Mouse (Mus musculus): Measurements from ENCODE around the gene Fam43a.

Gene Fam43a

DNA sequence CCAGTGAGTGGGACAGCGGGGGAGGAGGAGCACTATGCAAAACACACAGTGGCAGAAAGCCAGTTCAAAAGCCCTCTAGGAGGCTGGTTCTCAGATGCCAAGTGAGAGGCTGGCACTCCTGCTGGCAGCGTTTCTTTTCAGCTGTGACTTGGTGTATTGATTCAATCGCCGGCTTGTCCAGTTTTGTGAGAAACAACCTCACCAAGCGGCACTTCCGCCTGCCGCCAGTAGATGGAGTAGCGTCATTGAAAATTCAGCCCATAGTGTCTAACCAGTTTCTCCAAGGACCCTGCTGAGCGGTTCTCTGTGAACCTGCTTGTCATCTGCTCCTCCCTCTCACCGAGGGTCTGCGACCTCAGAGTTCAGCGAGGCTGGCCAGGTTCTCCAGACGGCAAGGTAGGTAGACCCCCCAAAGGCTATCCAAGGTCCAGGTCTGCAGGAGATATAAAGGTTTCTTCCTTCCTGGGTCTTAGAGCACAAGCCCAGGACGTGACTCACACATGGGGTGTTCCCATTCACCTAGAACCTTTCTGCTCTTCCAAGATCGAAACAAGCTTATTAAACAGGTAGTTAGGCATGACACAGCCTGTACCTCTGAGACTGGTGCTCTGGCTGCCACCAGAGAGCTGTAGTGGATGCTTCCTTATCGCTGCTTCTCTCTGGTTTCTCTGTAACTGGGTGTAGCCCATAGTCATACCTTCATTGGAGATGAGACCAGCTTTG is 2.4 kb upstream of the Fam43a start:
- DNase-seq, result peak; percentile 95

DNA sequence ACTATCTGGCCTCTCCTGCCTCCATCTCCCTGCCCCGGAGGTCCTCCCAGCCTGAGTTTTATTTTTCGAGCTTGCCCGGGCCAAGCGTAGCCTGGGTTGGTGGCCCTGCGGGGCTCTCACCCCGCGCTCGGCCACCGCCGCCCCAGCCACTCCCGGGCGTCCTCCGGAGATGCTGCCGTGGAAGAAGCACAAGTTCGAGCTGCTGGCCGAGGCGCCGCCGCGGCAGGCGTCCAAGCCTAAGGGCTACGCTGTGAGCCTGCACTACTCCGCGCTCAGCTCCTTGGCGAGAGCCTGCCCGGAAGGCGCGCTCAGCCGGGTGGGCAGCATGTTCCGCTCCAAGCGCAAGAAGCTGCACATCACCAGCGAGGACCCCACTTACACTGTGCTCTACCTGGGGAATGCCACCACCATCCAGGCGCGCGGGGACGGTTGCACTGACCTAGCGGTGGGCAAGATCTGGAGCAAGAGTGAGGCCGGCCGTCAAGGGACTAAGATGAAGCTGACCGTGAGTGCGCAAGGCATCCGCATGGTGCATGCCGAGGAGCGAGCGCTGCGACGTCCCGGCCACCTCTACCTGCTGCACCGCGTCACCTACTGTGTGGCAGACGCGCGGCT is 1.0 kb downstream of the Fam43a start:
- peak; percentile 49 for DNase-seq

DNA sequence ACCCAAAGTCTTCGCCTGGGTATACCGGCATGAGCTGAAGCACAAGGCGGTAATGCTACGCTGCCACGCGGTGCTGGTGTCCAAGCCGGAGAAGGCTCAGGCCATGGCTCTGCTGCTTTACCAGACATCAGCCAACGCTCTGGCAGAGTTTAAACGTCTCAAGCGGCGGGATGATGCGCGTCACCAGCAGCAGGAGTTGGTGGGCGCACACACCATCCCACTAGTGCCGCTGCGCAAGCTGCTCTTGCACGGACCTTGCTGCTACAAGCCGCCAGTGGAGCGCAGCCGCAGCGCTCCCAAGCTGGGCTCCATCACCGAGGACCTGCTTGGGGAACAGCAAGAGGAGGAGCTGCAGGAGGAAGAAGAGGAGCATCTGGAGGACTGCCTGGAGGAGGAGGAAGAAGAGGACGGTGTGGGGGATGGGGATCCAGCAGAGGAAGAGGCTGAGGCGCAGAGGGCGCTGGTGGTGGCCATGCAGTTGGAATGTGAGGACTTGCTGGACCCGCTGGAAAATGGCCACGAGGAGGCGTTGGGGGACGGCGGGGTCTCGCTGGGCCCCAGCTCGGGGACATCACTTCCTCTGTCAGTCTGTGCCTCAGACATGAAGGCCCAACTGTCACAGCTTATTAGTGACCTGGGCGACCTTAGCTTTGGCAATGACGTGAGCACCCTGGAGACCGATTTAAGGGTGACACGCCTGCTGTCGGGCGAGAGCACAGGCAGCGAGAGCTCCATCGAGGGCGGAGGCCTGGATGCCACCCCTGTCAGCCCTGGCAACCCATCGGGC is 1.7 kb downstream of the Fam43a start:
- peak; percentile 59 for DNase-seq

- DNase-seq, result no peak
Measured at GRCm38 (mm10) chr16:30601946-30602345, 2.4 kb downstream of the Fam43a start.

- no peak for DNase-seq
Measured at GRCm38 (mm10) chr16:30602684-30603530, 3.4 kb downstream of the Fam43a start.

DNA sequence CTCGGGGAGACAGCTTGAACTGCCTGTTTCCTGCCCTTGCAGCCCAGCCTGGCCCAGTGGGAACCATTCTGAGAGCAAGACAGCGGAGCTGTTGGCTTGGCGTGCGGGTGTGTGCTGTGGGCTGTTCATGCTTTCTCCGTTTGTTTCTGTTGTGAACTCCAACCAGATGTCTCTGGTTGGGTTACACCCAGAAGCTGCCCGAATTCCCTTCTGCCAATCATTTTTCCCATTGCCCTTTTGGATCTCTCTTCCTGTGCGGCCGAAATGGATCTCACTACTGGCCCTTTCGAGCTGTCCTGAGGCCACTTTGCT is 4.0 kb downstream of the Fam43a start:
- DNase-seq, result no peak

DNA sequence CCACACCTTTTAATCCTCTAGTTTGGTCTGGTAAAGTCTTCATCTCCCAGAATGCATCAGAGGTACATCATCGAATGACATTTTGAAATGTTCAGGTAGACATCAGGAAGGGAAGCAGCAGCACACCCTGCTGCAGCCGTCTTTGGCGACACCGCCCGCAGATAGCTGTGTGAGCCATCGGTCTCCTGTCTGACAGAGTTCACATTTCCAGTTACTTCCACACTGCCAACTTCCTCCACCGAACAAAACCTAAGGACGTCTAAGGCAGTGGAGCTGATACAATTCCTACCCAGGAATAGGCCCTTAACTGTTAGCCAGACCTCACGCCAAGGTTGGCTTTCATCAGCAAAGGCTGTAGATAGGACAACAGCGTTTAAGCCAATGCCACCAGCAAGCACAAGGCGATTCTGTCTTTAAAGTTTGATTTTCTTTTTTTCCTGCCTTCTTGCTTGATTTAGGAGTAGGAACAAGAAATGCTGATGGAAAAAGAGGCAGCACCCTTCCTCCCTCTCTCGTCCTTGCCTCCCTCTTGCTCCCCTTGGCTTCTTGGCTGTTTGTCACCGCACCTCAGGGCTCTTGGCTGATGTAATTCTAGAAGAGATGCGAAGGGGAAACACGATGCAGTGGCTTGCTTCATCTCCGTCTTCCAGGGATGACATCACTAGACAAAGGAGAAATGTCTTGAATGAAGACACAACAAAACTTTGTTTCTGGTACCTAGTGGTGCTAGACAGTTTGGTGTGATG is 4.7 kb downstream of the Fam43a start:
- no peak for DNase-seq

- DNase-seq, result no peak
Measured at GRCm38 (mm10) chr16:30604807-30605137, 5.2 kb downstream of the Fam43a start.

DNA sequence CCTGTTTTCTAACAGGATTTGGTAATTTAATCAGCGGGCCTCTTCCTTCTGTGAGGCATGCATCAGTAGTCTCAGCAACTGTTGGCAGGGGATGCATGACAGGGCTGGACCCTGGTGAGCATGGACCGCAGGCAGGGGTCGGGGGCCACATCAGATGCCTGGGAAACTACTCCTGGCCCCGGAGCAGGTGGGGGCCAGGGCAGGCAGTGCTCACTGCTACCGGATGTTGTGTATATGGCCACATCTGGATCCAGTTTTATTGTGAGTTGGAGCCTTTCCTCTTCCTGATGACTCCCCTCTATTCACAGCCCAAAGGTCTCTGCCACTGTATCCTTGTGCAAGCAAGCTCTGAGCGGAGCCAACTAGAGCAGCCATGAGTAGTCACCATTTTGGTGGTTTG is 6.0 kb downstream of the Fam43a start:
- no peak for DNase-seq

- DNase-seq, result no peak
Measured at GRCm38 (mm10) chr16:30607868-30608267, 8.3 kb downstream of the Fam43a start.

DNA sequence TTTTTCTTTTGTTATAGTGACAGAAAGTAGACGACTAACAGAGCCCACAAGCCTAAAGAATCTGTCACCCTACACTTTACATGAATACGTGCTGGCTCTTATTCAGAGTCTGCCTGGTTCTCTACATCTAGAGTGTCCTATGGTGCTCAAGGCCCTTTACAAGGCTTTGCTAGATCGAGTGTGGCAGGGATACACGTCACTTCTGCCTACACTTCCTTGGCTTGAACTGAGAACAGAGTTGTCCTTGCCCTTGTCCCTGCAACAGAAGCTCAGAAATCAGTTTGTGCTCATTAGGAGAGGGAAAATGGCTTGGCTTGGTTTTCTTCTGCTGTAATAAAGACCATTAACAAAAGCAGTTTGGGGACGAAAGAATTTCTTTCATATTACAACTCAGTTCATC is 11.8 kb downstream of the Fam43a start:
- no peak for DNase-seq

GRCm38 (mm10) chr16:30613122-30613521 is 13.6 kb downstream of the Fam43a start:
- DNase-seq, result no peak

DNA sequence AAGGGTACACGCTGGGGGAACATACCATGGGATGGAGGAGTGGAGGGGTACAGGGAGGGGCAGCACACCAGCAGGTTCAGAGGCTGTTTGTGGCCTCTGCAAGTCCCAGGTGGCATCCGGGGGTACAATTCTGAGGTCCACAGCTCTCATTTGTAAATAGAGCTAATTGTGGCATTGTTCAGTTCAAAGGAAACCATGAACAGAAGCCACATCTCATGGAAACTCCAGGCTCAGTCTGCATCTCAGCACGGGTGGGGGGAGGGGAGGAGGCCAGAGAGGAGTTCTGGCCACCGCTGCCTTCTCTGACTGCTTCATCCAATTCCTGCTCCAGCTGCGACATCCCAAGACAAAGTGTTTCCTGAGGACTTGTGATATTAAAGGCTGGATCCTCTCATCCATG is 14.6 kb downstream of the Fam43a start:
- no peak for DNase-seq

DNA sequence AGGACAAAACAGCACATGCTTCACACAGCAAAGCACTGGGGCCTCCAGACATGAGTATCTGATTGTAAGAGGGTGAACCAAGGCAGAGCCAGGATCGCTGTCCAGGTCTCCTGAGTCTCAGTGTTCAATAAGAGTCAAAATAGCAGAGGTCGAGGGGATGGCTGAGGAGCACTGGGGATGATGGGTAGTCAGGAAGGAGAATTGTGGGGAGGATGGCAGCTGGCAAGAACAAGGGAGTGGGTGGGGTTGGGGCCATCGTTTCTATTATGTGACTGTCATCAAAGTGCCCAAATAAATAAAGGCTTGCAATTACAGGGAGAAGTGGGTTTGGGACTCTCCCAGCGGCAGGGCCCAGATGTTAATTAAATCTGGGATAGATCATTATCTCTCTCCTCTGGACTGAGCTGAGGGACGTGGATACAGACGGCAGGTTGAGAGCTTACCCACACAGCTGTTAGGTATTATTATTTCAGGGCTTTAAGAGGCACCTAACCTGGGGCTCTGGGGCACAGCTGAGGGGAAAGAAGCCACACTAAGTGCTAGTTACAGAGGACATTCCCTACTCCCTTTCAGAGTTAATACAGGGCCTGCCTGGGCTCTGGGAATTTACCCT is 15.3 kb downstream of the Fam43a start:
- no peak for DNase-seq

DNA sequence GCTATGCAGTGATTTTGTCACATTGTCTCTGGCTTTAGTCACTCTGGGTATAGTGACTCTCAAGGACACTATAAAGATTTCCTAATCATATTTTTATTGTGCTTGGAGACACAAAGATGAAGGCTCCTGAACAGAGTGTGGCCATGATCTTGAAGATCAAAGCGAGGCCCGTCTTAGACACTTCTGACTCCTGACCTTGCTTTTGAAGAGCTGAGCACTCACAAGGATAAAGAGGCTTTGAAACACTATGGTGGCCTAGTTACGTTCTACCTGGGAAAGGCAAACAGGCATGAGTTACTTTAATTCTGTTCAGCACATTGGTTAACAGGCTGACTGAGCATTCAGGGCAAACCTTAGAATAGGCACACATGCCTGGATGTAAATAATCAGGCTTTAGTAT is 16.8 kb downstream of the Fam43a start:
- no peak for DNase-seq

DNA sequence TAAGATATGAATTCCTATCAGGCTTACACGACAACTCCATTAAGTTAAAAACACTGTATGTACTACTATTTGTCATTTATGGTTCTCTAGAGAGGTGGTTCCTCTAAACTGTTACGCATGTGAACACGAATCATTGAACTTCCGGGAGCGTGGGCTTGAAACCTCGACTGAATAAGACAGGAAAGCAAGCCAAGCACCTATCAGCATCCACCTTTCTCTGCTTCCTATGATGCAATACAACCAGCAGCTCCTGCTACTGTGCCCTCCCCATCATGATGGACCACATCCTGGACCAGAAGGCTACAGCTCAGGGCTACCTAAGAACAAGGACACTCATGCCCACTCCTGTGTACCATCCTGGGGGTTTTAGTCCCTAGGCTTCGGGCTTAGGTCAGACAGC is 24.1 kb downstream of the Fam43a start:
- no peak for DNase-seq

DNA sequence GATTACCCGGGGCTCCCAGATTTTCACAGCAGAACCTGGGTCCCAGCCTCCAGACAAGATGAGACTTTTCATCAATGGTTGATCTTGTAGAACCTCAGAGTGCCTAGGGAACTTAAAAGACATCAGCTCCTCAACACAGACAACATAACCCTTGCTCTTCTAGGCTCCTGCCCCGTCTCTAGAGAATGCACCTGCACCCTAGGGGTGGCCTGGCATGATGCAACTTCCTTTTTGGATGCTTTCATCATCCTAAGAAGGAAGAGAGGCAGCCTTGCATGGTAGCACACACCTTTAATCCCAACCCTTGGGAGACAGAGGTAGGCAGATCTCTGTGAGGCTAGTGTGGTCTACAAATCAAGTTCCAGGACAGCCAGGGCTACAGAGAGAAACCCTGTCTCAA is 25.1 kb downstream of the Fam43a start:
- DNase-seq, result no peak

DNA sequence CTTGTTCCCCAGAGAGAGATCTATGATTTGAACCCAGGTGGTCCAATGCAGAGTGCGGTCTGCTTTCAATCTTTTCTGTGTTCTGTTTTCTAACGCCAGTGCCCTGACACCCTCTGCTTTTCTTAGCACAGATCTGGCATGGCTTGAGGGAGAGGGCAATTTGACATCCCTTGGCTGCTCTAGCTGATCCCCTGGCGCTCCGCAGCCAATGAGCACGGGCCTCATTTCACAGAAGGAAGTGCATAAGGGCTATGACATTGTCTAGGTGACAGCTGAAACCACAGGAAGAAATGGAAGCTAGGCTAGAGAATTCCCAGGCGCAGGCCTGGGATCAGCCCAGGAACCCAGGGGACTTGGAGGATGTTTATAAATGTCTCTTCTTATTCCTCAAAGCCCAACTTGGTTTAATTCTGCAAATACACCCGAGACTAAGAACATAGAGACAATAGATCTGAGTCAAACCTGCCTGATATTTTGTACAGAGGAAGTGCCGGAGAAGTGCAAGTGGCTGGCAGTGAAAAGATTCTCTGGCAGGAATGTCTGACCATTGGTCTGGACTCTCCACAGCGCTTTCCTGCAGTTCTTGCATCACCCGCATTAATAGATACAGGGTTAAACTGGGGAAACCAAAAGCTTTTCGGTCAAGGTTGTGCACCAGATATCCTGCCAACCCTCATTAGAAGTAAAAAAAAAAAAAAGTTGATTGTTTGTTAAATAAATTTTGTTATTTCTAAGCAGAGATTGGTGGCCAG is 28.2 kb downstream of the Fam43a start:
- no peak for DNase-seq

DNA sequence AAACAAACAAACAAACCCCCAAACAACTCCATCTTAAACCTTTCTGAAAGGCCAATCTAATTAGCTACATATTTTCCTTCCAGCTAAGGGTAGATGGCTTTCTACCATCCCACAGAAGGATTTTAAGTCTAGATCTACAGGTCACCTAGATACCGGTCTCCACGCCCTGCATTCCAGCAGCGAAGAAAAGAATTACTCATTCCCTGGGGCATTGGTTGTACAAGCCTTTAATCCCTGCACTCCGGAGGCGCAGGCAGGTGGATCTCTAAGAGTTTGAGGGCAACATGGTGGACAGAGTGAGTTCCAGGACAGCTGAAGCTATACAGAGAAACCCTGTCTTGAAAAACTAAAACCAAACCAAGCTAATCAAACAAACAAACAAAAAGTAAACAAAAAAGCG is 28.9 kb downstream of the Fam43a start:
- DNase-seq, result no peak

GRCm38 (mm10) chr16:30629509-30629908 is 30.0 kb downstream of the Fam43a start:
- DNase-seq, result no peak

- DNase-seq, result no peak
Measured at GRCm38 (mm10) chr16:30633906-30634746, 34.6 kb downstream of the Fam43a start.

Measured in kidney, adult 9 months (tissue).